Mouse (Mus musculus) stomach, postnatal 0 days (tissue): ENCODE results near the gene 4931409K22Rik. TPM values are rescaled to one million over a fixed set of nuclear protein-coding genes. Genes with fewer than 3 reads are reported as not detected.
A peak's percentile ranks its signal among the peaks of the same experiment; 100 is the strongest.
"Not testable (repeated sequence)": the region's sequence is repeated elsewhere in the genome, so short reads cannot be mapped to it uniquely, and the experiment has no call there.

Experiments
- ATAC-seq: fragments of 200-750 bp; cut with Nextera tagmentation; 2 replicates; pipeline ENCODE4 v1.8.0; 2017; ENCODE audit not compliant: low FRiP score, low TSS enrichment
- DNase-seq: peaks from one replicate; pipeline ENCODE4 v3.0.0-alpha.2; 2016; ENCODE audit warnings: low spot score
- H3K27ac ChIP-seq: fragments of 300-500 bp; sonication (generic); replicated peaks from 2 replicates; pipeline ENCODE4 v1.5.1; 2014; ENCODE audit warnings: mild to moderate bottlenecking, control low read depth
- H3K27me3 ChIP-seq: fragments of 300-500 bp; sonication (generic); 2 replicates; pipeline ENCODE4 v1.6.1; 2014; ENCODE audit warnings: low read length; ENCODE audit not compliant: control insufficient read depth, insufficient read depth
- H3K36me3 ChIP-seq: fragments of 300-500 bp; sonication (generic); 2 replicates; pipeline ENCODE4 v1.6.1; 2014; ENCODE audit warnings: low read length, mixed read lengths; ENCODE audit not compliant: control insufficient read depth, insufficient read depth
- H3K4me1 ChIP-seq: fragments of 300-500 bp; sonication (generic); replicated peaks from 2 replicates; pipeline ENCODE4 v1.6.1; 2014; ENCODE audit warnings: antibody characterized with exemption; ENCODE audit not compliant: control insufficient read depth, insufficient read depth
- H3K4me2 ChIP-seq: fragments of 300-500 bp; sonication (generic); replicated peaks from 2 replicates; pipeline ENCODE4 v1.6.1; 2014; ENCODE audit warnings: low read depth, mild to moderate bottlenecking, control low read depth, moderate library complexity
- H3K4me3 ChIP-seq: fragments of 300-500 bp; sonication (generic); 2 replicates; pipeline ENCODE4 v1.5.1; 2014; ENCODE audit warnings: low read depth, low read length, control low read depth
- H3K9ac ChIP-seq: fragments of 300-500 bp; sonication (generic); 2 replicates; pipeline ENCODE4 v1.6.1; 2014; ENCODE audit warnings: mild to moderate bottlenecking, low read length, control low read depth, mixed read lengths
- H3K9me3 ChIP-seq: fragments of 300-500 bp; sonication (generic); 2 replicates; pipeline ENCODE4 v1.6.1; 2016; ENCODE audit warnings: low read length; ENCODE audit not compliant: control insufficient read depth
- CTCF ChIP-seq: IDR thresholded peaks from 2 replicates; pipeline ENCODE4 v1.5.1; 2016; ENCODE audit warnings: antibody characterized with exemption, low read depth, mild to moderate bottlenecking, moderate library complexity
- EP300 ChIP-seq: optimal IDR thresholded peaks from 2 replicates; pipeline ENCODE3; 2016; ENCODE audit warnings: antibody characterized with exemption
- WGBS: fragments of 180-500 bp; shearing (Covaris S2); extraction: QIAGEN DNeasy Blood & Tissue Kit; methylation state at CpG from one replicate; pipeline ENCODE4 v1.1.7; 2014; 5-methylcytosine and 5-hydroxymethylcytosine counted together
- polyA plus RNA-seq: library from polyadenylated mRNA; unstranded; fragments of >200 nt; fragmentation: Nextera tagmentation; extraction: Ambion mirVana; gene quantifications from 2 replicates; pipeline ENCODE4 v1.2.1, GENCODE M21; 2015

The 4931409K22Rik gene
- polyA plus RNA-seq, 1 experiment from 2014 or later = not detected

DNA sequence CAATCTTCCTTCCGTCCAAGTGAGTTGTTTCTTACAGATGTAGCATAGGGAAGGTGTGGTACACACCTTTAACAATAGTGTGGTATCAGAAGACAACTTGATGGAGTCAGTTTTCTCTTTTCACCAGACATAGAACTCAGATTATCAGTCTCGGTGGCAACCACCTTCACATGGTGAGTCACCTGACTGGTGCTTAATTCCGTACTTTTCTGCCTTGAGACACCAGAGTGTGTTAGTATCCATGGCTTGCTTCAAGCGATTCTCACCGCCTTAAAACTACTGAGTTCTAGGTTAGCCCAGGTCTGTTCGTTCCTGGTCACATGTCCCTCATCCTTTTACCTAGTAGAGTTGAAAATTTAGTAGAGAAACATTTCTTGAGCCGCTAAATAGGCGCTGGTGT lies 29.5 kb upstream of the 4931409K22Rik start:
- DNase-seq = no peak
- Histone ChIP-seq H3K27ac (no peak overlapping the region), H3K4me2 (peak overlapping the region; percentile 86), H3K4me3 (peak overlapping the region; percentile 73), H3K9me3 (no peaks in the 10 kb centered on the region), H3K36me3 (no peaks in the 10 kb centered on the region; the same call in 1 of the 2 replicates), H3K4me1 (0 out of 2 replicates have a peak, but pooled peaks cover 2% of the 10 kb centered on the region), H3K9ac (peak overlapping the region; percentile 78), H3K27me3 (no peaks in the 10 kb centered on the region)
- 9% methylated on average over 8 of the region's 8 CpGs for WGBS
- TF ChIP-seq EP300 (no peak), CTCF (no peak)
- no peak; the same call in 1 of the 2 replicates for ATAC-seq

DNA sequence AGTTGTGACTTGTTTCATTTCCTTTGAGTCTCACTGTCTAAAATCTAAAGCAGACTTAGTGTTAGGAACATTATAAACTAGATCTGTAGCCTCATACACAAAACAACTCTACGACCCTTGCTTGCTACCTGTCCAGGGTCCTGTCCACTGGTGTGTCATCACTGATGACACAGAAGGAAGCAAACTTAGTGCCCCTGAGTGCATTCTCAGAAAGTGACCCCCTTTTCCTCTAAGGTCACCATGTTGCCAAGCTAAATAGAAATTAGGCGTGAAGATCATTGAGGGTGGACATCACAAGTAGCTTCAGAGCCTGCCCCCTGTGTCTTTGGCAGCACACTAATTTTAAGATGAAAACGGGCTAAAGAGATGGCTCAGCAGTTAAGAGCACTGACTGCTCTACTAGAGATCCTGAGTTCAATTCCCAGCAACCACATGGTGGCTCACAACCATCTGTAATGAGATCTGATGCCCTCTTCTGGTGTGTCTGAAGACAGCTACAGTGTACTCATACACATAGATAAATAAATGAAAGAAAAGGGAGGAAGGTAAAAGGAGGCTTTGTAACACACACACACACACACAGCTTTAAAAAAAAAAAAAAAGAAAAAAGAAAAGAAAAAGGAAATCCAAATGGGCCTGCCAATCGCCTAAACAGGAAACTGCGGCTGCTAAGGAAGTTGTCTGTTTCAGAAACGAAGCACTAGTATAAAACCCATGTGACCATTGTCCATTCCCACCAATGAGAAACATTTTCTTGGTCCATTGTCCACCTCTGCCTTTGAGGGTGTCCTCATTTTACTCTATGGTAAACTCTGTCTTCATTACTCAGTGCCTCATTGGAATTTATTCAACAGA lies 21.7 kb upstream of the 4931409K22Rik start:
- Histone ChIP-seq H3K9me3 (no peaks in the 10 kb centered on the region), H3K36me3 (no peaks in the 10 kb centered on the region; the same call in 1 of the 2 replicates), H3K4me3 (peak overlapping the region; percentile 32), H3K27ac (peak overlapping the region; percentile 56), H3K27me3 (no peaks in the 10 kb centered on the region), H3K9ac (peak overlapping the region; percentile 9; the same call in 1 of the 2 replicates), H3K4me2 (peak overlapping the region; percentile 40), H3K4me1 (no peaks in the 10 kb centered on the region)
- ATAC-seq (no peak), DNase-seq (no peak)
- 61% methylated on average over 6 of the region's 6 CpGs for WGBS
- 0 out of 2 replicates have a peak, but pooled peaks have one; percentile 6 for TF ChIP-seq CTCF
- TF ChIP-seq EP300 = no peak

DNA sequence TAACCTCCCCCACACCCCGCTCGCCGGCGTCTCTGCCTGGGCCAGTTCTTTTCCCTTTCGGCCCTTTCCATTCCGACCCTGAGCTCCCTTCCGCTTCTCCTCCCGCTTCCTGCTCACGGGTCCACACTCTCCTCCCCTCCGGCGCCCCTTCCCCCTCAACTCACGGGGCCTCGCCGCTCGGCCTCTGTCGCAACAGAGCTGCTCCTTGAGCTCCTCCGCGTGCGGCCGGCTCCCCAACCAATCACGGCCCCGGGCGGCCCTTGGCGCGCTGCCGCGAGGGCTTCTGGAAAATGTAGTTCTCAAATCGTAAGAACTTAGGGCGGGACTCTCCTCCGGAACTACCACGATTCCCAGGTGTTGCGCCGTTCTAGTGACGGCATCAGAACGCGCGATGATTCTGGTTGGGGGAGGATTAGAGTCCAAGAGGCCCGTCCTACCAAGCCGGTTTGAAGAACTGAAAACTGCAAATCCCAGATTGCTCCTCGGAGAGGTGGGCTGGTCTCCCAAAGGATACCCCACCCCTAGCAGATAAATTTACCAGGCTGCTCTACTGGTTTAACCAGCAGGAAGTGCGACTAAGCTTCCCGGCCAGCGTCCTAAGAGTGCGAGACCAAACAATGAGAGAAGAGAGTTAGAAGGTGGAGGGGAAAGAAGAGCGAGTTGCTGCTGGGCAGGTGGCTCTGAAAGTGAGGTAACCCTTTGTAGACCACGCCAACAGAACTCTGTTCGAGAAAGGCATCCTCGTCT lies 20.7 kb upstream of the 4931409K22Rik start, which contains the start of gene Abcf2:
Gene Abcf2, minus strand, starts transcription at position 285 of the 747 bp plus-strand sequence.
- no peaks in the 10 kb centered on the region; the same call in 1 of the 2 replicates for H3K36me3 ChIP-seq

DNA sequence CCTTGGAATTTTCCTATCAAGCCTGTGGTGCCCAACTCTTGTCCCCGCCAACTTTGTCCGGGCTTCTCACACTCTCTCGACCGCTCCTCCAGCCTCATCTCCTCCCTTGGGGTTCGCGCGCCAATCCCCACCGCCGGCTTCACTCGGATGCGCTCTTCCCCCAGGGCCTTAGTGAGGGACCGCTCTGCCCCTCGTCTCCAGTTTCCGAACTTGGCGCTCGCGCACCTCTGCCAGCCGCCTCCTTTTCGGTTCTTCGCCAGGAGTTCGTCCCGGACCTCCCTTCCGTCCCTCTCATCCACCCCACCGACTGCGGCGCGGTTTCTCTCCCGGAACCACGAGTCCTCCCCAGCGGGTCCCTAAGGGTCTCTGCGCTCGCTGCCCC lies 20.2 kb upstream of the 4931409K22Rik start:
- H3K9me3 ChIP-seq = no peaks in the 10 kb centered on the region
- no peaks in the 10 kb centered on the region for H3K4me1 ChIP-seq
- H3K27ac ChIP-seq = peak overlapping the region; percentile 88
- 2% methylated on average over 32 of the region's 32 CpGs for WGBS
- peak overlapping the region; percentile 76 for H3K9ac ChIP-seq
- DNase-seq (no peak), ATAC-seq (peak; percentile 22)
- peak overlapping the region; percentile 86 for H3K4me2 ChIP-seq
- peak overlapping the region; percentile 75 for H3K4me3 ChIP-seq
- TF ChIP-seq EP300 (no peak), CTCF (no peak)
- no peaks in the 10 kb centered on the region; the same call in 1 of the 2 replicates for H3K36me3 ChIP-seq
- H3K27me3 ChIP-seq = no peaks in the 10 kb centered on the region

More for the DNA sequence above, 20.7 kb upstream of the 4931409K22Rik start, which contains the start of gene Abcf2:
- no peak for TF ChIP-seq CTCF
- peak; percentile 42 for TF ChIP-seq EP300
- Histone ChIP-seq H3K9ac (peak within 1 kb of the TSS; percentile 76), H3K9me3 (no peaks in the 10 kb centered on the region), H3K4me3 (peak within 1 kb of the TSS; percentile 75), H3K27me3 (no peaks in the 10 kb centered on the region), H3K27ac (peak within 1 kb of the TSS; percentile 88), H3K4me1 (no peaks in the 10 kb centered on the region), H3K4me2 (peak within 1 kb of the TSS; percentile 86)
- under 1% methylated on average over 48 of the region's 48 CpGs for WGBS
- DNase-seq (peak; percentile 100), ATAC-seq (peak; percentile 98)

DNA sequence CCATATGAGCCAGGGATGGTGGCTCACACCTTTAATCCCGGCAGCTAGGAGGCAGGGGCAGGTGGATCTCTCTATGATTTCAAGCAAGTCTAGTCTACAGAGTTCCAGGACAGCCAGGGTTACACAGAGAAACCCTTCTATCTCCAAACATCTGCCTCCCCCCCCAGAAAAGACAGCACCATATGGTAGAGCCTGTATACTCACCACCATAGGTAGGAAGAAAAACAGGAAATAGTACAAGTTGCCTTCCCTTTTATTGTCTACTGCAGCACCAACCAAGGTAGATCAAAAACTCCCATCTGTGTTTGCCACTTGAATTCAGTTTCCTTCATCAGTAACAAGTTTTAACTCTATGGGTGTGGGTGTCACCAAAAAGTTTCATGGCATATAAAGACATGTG lies 19.3 kb upstream of the 4931409K22Rik start:
- WGBS = 78% methylated on average over 1 of the region's 1 CpGs
- Histone ChIP-seq H3K9me3 (no peaks in the 10 kb centered on the region), H3K27ac (no peak overlapping the region), H3K4me1 (no peaks in the 10 kb centered on the region), H3K4me3 (no peak overlapping the region; the same call in 1 of the 2 replicates), H3K4me2 (peak overlapping the region; percentile 86), H3K9ac (peak overlapping the region; percentile 23; the same call in 1 of the 2 replicates), H3K36me3 (peaks cover 3% of the 10 kb centered on the region; the same call in 1 of the 2 replicates), H3K27me3 (no peaks in the 10 kb centered on the region)
- no peak for TF ChIP-seq EP300
- DNase-seq (no peak), ATAC-seq (no peak)

DNA sequence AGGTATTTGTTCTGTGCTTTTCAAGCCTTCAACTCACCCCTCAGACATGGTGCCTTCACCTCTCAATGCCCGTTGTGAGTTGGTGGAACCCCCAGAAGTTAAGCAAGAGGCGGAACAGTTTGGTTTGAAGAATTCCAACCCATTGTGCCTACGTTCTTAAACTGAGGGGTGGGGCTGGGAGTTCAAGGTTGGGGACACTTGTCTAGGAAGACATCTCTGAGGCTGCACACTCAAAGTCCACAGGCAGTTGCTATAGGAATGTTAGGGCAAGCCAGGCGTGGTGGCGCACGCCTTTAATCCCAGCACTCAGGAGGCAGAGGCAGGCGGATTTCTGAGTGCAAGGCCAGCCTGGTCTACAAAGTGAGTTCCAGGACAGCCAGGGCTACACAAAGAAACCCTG lies 1.3 kb downstream of the 4931409K22Rik start:
- not testable (repeated sequence) for H3K9me3 ChIP-seq, H3K4me2 ChIP-seq, H3K4me3 ChIP-seq, H3K36me3 ChIP-seq, H3K9ac ChIP-seq, H3K27me3 ChIP-seq, H3K27ac ChIP-seq, DNase-seq, H3K4me1 ChIP-seq, ATAC-seq
- 87% methylated on average over 7 of the region's 7 CpGs for WGBS
